Mouse (Mus musculus) hindbrain, embryonic 11.5 days (tissue): ENCODE results near the gene Gsc. TPM values are rescaled to one million over a fixed set of nuclear protein-coding genes. Genes with fewer than 3 reads are reported as not detected.

Experiments used
- polyA plus RNA-seq: library from polyadenylated mRNA; unstranded; fragments of >200 nt; fragmentation: Nextera tagmentation; extraction: Ambion mirVana; gene quantifications from 2 replicates; pipeline ENCODE4 v1.2.1, GENCODE M21; 2014

Gsc gene
- polyA plus RNA-seq, 1 experiment from 2014 or later, result 0.48 TPM

Other genes starting within 250 kb of the Gsc start
- 0.14 and 0.47 TPM in 2 replicates for gene Serpina3g, start 237.1 kb downstream of the Gsc start, polyA plus RNA-seq
- 0.40 TPM in 1 of 2 replicates, not detected in the other for gene Serpina3i, start 210.2 kb downstream of the Gsc start, polyA plus RNA-seq
- gene Serpina3j, start 158.8 kb downstream of the Gsc start, polyA plus RNA-seq, result not detected in 2 replicates
- gene Serpina3k, start 134.8 kb downstream of the Gsc start, polyA plus RNA-seq, result not detected in 2 replicates
- gene Serpina3m, start 134.8 kb downstream of the Gsc start, polyA plus RNA-seq, result not detected in 2 replicates
- gene Serpina3n, start 66.6 kb downstream of the Gsc start, polyA plus RNA-seq, result 0.08 TPM in 1 of 2 replicates, not detected in the other